Mouse (Mus musculus): ENCODE data around the gene Btg1.

Btg1 gene

DNA sequence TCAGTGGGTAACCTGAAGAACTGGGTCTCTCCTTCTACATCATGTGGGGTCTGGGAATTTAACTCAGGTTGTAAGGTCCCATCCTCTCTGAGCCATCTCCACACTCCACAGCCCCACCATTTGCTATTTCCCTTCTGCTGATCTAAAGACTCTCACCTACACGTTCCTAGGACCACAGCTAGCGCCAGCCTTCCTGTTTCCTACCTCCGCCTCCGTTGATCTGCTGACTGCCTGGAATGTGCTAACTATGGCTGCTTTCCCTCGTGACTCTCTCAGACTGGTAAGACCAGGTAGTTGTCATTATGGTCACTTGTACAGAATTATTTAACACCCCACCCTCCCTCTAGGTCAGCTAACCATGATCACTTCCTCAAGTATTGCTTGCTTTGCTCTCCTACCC, 13.3 kb downstream of the Btg1 start:
- no peak for DNase-seq (ENCODE audit: extremely low spot score)

DNA sequence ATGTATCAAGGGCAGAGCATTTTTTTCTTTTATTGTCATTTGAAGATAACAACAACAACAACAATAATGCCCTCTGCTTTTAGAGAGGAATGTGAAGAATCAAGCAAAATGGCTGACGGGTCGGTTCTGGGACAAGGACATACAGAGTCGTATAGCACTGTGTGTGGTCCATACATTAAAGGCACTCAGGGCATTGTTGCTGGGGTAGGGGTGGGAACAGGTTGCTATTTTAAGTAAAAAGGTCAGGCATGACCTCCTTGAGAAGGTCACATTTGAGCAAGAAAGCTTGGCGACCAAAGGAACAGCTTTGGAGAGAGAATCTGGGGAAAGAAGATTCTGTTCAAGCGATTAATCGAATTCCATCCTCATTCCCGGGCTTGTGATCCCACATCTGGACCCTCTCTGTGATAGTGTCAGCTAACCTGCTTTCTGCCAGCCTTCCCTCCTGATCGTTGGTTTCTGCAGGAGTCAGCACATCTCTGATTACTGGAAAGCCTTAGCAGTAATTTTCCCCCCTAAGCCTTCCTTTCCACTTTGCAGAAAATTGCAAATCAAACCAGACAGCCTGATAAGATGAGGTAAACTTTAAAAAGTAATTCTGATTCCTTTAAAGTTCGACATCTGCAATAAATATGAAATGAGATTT, 14.4 kb downstream of the Btg1 start:
- DNase-seq (ENCODE audit: extremely low spot score): no peak

DNA sequence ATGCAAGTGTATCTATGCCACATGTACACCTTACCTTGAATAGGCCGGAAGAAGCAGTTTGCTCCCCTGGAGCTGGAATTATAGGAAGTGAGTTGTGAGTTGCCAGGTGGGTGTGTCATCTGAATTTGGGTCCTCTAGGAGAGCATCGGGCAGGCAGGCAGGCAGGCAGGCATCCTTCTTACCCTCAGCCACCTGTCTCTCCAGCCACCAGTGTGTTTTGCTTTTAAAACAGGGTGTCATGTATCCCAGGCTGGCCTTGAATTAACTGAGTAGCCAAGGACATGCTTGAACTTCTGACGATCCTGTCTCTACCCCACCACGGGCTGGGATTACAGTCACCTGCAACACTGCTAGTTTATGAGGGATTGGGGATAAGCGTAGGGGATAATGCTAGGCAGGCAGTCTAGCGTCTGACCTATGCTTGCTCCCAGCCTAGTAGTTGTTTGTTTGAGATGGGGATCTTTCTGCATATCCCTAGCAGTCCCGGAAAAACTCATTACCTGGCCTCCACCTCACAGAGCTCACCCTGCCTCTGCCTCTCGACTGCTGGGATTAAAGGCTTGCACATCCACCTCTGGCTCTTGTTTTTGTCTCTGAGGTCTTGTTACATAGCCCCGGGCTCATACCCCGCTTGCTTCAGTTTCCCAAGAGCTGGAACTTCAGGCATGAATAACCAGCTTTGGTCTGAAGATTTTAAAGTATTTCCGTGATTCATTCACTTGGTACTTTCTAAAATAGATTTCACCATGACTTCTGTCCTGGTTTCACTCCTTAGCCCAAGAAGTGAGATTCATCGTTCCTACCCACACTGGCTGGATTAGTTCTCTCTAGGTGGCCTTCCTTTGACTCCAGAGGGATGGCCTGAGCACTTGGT, 15.7 kb downstream of the Btg1 start:
- DNase-seq (ENCODE audit: extremely low spot score): no peak

DNA sequence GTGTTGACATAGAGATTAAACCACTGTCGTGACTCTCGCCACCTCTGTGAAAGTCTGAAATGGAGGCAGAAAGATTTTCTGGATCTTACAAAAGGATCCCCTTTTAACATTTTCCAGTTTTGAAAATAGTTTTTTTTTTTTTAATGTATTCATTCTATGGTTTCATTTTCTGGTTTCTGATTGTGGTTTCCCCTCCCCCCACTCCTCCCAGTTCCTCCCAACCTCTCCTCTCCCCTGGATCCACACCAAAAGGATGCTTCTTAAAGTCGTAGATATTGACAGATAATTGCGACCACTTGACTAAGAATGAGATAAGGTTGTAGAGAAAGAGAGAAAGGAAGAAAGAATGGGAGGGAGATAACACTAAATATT, 16.3 kb downstream of the Btg1 start:
- no peak for DNase-seq (ENCODE audit: extremely low spot score)

DNA sequence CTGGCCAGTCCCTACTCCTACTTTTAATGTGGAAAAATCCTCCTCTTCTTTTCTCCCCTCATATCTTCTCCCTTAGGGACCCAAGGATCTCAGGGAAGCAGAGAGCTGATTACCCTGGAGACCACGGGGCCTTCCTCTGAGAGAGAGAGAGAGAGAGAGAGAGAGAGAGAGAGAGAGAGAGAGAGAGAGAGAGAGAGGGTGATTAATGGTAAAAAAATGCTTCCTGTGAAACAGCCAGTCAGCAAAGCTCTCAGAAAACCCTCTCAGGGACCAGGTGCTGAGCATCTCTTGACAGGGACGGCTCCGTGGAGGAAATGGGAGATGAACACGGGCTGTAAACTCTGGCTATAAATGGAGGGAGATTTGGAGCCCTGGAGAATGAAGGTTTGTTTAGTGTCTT, 18.7 kb downstream of the Btg1 start:
- DNase-seq (ENCODE audit: extremely low spot score): no peak

DNA sequence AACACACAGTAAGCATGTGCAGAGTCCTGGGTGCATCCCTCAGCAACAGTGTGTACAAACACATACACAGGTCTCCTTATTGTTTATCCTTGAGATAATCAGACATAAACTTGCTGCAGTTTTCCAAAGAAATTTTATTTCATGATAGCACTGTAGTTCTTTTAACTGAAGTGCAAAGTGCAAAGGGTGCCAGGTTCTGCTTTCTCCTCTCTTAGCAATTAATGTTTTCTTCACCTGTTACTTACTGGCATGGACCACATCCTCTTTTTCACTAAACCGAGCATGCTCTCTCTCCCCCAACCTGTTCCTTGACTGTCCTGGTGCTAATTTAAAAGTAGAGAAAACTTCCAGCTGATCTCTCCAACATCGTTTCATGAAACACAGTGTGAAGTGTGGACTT, 21.7 kb downstream of the Btg1 start:
- no peak for DNase-seq (ENCODE audit: extremely low spot score)

DNA sequence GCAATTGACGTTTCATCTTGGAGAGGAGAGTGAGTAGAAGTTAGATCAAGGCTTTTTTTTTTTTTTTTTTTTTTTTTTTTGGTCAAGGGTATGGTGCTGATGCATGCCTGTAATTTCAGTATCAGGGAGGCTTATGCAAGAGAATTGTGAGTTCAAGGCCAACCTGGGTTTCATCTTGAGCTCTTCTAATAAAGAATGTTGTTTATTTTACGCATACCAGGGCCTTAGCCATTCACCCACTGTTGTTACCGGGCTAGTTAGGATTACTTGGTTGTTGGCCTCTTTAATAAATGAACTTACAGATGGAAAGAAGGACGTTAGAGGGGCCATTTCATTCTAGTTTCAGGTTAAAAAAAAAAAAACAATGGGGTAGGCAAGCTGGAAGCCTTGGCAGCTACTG, 25.2 kb downstream of the Btg1 start:
- no peak for DNase-seq (ENCODE audit: extremely low spot score)

DNA sequence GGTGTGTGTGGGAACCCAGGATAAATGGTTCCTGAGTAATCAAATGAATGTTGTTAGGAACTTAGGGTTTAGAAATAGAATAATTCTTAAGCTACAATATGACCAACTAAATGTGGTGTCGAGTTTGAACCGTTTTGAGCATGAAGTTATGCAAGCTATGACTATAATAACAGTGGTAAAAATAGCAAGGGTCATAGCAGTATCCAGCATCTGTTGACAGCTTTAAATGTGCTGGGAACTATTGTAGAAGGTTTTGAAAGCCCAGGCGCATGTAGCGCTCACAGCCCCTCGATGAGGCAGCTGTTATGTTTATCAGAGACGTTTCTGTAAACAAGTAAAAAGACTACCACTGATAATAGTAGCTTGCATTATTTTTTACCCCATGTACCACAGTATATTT, 25.9 kb downstream of the Btg1 start:
- DNase-seq (ENCODE audit: extremely low spot score): no peak

DNA sequence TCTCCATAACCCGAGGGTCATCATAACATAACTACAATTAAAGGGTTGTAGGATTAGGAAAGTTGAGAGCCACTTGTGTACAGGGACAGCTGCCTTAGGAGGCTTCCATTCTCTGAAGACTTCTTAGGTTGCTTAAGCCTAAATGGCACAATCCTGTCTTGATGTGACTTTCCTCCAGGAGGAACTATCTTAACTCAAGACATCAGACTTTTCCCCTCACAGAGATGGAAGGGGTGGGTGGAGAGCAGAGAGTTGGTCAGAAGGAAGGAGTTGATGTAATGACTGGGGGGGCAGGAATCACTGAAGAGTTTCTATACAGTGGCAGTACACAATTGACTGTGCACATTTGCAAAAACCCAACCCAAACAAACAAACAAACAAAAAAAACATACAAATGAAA, 28.4 kb downstream of the Btg1 start:
- DNase-seq (ENCODE audit: extremely low spot score): no peak

DNA sequence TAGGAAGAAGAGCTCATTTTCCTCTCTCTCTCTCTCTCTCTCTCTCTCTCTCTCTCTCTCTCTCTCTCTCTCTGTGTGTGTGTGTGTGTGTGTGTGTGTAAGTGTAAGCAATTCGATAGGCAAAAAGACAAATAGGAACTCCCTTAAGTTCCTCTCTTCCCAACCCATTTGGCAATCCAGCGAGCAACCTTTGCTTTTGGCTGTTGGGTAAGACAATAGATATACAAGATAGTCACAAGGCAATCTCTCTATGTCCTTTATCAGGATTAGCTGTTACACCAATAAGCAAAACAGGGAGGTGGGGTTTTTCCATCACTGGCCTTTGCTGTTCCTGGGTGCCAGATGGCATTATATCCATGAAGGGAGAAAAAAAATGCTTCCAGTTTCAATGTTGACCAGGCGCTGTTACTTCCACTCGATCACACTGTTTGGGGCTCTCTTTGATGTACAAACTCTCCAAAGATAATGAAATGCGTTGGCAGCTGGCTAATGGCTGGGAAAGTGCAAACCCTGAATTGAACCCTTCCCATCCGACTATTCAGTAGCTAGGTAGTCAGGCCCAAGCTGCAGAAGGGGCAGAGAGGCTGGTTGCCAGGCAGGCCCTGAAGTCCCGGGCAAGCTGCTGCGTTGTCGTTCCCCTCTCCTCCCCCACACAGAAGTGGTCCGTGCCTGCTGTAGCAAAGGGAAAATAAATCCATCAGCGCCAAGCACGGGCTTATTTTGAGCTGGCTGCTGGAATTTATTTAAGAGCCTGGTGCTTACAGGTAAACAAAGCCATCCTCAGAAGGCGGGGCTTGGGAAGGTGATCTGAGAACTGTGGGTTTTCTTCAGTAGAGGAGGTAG, 29.4 kb downstream of the Btg1 start:
- DNase-seq (ENCODE audit: extremely low spot score): peak; percentile 58

DNA sequence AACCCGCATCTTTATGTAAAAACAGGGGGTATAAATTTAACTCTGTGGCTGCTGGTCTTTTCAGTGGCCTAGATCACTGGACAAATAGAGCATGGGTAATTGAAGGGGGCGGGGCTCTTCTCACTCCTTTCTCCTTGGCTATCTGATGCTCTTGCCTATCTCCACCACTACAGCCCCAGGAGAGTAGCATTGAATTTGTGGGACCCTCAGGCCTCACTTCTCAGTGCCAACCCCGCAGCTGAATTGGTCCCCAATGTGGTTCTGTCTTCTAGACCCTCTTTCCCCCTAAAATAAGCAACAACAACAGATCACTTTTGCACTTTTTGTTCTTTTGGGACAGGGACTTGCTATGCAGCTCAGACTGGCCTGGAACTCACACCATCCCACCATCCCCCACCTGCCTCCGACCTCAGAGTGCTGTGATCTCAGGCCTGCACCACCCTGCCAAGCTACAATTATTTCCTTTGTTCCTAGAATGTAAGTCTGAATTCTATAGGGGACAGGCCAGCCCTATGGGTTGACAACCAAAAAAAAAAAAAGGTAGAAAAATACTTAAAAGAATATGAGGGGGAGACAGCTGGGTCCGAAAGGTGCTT, 30.2 kb downstream of the Btg1 start:
- DNase-seq (ENCODE audit: extremely low spot score): peak; percentile 20

DNA sequence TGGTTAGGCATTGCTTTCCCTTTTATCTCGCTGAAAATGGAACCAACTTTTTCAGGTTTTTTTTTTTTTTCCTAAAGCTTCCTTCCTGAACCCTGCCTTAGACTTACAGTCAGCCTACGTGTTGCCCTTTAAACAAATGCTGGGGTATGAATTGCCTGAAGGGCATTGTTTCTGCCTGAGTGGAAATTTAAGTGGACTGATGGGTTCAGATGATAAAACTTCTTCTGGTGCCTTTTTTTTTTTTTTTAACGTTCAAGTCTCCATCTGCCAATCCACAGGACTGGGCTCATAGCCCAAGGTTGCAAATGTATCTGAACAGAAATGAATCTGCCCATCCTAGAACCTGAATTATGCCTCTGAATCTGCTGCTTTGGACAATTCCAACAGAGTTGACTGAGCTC, 31.4 kb downstream of the Btg1 start:
- DNase-seq (ENCODE audit: extremely low spot score): no peak

DNA sequence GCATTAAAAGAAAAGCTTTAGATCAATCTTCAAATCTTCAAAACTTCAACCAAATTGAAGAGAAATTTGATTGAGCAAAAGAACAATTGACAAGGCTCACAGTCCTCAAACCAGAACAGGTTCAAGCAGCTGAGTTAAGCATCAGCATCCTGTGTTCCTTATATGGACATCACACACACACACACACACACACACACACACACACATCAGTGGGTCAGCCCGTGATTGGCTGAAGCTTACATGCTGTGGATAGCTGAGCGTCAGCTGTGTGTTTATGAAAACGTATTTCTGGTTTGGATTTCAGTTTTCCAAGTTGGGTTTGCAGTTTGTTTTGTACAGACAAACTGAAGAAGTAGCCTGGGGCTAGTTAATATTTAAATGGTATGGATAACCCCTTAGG, 32.7 kb downstream of the Btg1 start:
- DNase-seq (ENCODE audit: extremely low spot score): no peak

DNA sequence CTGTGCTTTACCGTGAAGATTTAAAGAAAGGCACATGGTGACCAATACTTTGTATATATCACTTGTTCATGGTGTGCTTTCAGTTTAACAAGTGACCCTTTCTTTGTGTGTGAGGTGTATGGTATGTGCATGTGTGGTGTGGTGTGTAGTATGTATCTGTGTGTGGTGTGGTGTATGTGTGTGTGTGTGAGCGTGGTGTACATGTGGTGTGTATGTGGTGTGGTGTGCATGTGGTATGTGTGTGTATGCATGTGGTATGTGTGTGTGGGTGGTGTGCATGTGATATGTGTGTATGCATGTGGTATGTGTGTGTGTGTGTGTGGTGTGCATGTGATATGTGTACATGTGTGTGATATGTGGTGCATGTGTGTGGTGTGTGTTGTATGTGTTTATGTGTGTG, 35.6 kb downstream of the Btg1 start:
- no peak for DNase-seq (ENCODE audit: extremely low spot score)

DNA sequence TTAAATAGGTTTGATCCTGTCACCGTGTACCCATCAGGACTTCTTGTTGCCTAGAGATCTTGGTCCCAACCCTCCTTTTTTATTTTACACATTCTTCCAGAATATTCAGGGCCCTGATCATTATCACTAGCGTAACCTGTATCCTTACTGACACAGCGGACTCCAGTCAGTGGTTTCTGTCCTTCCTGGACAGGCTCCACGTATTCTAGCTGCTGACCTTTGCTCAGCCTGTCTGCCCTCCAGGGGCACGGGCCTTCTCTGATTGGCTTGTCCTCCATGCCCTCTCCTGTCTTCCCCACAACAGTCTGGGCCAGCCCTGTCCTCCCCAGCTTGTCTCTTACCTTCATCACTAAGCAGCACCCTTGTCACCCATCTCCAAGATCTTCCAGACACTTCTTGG, 36.2 kb downstream of the Btg1 start:
- DNase-seq (ENCODE audit: extremely low spot score): no peak

DNA sequence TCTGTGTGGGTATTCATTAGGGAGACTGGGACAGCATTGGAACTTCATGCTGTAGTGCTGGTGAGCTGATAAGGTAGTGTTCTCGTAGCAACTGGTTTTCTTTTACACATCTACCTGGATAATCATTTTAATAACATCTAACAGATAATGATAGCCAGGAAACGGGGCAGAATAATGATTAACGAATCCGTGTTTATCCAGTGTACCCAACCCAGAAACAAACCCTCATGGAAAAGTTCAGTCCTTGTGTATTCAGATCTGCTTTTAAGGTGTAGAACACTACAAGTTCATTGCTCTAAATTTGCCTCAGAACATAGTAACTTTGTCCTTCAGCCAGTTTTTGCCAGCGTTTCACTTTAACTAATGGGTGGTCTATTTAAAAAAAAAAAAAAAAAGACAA, 37.3 kb downstream of the Btg1 start:
- no peak for DNase-seq (ENCODE audit: extremely low spot score)

DNA sequence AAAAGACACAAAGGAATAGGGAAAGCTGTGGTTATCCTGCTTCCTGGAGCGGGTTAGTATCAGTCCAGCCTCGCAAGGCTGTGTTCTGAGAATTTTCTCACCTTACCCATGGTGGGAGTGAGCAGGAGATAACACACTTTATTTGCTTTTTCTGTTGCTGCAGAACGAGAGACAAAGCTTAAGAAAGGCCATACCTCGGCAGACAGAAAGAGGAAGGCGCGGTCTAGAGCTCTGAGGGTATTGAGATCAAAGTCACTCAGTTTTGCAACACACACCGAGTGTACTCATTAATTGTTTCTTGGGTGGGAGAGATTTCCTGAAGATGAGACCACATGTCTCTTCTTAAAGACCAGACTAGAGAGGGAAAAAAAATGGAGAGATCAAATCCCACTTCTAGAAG, 37.8 kb downstream of the Btg1 start:
- DNase-seq (ENCODE audit: extremely low spot score): no peak

DNA sequence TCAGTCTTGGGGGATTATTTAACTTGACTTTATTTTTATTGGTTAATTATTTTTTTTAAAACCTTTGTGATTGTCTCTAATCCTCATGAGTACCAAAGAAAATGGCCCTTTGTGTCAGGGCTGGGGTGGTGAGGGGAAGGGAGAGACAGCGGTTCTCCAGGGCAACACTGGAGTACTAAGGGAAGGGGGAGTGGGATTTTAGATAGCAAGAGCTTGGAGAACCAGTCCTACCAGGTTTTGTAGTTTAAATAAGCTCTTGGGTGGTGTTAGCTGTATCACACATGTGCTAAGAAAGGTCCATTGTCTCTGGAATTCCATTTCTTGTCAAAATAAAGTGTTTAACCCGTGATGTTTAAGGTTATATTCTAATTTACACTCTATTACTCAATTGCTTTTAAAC, 38.3 kb downstream of the Btg1 start:
- no peak for DNase-seq (ENCODE audit: extremely low spot score)

DNA sequence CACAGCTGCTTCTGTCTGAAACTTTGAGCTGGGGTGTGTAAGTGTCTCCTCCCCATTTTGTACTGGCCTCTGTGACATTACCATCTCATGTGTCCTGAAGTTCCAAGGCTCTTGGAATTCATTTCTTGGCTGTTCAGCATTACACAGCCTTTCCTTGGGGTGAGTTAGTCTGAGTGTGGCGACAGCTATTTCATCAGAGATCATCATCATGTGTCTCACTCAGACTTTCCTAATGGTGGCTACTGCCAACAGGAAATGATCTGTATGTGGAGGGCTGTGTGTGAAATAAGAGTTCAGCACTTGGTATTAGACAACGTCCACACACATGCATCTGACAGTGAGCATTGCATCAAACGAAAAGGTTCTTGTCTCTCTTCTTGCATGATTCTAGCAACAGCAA, 39.4 kb downstream of the Btg1 start:
- no peak for DNase-seq (ENCODE audit: extremely low spot score)

DNA sequence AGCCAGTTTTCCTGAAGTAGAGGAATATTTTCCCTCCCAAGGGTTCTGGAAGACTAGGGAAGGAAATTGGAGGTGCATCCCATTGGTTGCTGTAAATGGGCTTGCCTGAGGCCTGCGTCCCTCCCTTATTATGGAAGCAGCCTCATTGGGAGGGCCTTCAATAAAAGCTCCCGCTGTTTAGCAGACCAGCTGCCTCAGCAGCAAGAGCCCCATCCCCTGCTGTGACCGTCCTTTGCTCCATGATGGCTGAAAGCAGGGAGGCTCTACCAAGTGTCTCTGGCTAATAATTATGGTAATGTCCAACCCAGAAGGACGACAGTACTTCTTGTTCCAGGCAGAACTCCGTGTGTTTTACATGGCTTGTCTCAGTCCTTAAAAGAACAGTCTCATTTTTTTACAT, 42.1 kb downstream of the Btg1 start:
- DNase-seq (ENCODE audit: extremely low spot score): no peak

DNA sequence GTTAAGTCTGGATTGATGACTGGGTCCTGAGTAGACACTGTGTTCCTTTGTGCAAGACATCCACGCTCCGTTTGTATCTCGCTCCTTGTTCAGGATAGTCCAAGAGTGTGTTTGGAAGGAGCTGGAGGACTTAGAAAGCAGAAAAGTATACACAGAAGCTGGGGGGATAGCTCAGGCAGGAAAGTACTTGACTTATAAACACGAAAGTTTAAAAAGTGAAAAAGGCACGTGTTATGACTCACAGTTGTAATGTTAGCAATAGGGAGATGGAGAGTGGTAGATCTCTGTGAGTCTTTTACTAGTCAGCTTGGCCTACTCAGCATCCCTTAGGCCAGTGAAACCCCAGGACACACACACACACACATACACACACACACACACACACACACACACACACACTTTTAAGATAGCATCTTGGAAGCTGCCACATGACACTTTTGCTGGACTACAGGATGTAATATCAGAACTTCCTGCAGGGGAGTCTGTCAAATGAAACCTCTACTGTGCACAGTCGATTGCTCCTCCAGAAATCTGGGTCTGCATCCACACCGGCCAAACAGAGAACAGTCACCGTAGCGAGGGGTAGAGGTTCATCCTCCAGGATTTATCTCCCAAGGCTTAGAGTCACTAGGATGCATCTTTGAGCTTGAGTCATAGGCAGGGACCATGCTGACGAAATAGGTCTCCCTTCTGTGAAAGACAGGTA, 43.6 kb downstream of the Btg1 start:
- DNase-seq (ENCODE audit: extremely low spot score): no peak

DNA sequence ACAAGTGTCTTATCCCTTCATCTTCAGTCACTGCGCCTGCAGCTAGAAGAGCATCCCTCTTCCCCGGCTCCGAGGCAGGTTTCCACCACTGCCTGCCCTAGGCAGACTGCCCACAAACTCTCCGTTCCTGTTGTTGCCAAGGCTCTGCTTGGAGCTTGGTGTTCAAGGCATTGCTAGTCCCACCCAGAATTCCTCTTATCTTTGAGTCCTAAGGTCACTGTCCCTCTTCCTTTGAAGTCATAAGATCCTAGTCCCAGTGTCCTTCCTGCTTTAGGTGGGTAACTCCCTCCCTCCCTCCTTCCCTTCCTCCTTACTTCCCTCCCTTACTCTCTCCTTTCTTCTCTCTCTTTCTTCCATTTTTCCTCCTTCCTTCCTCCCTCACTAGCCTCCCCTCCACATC, 46.2 kb downstream of the Btg1 start:
- DNase-seq (ENCODE audit: extremely low spot score): no peak
